Mouse (Mus musculus) bone marrow macrophage, adult 2 months (primary cell): ENCODE results near the gene Pde4d.
"Not testable (repeated sequence)": the region's sequence is repeated elsewhere in the genome, so short reads cannot be mapped to it uniquely, and the experiment has no call there.

Experiments used
- CTCF ChIP-seq: IDR thresholded peaks from 2 replicates; pipeline ENCODE4 v1.5.1; 2012; ENCODE audit warnings: low read depth, mild to moderate bottlenecking, low read length, moderate library complexity
- POLR2A ChIP-seq: IDR thresholded peaks from 2 replicates; pipeline ENCODE4 v1.6.1; 2012; ENCODE audit warnings: mild to moderate bottlenecking, low read depth, low read length, borderline replicate concordance

DNA sequence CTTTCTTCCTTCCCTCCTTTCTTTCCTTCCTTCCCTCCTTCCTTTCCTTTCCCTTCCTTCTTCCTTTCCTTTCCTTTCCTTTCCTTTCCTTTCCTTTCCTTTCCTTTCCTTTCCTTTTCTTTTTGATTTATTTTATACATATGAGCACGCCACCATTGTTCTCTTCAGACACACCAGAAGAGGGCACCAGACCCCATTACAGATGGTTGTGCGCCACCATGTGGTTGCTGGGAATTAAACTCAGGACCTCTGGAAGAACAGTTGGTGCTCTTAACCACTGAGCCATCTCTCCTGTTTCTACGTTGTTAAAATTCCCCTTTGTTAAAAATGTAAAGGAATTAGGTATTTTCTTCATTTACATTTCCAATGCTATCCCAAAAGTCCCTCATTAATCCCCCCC, 347.9 kb downstream of the Pde4d start:
- TF ChIP-seq POLR2A, CTCF: not testable (repeated sequence)
